Mouse (Mus musculus) right cerebral cortex, postnatal 10 days (tissue): ENCODE data around the gene Slc2a9.

Source experiments
- DNase-seq, 2 experiments: peaks; one replicate each; pipeline ENCODE4 v3.0.0; 2021; ENCODE audit warnings: low spot score in 2 of 2

The Slc2a9 gene

DNA sequence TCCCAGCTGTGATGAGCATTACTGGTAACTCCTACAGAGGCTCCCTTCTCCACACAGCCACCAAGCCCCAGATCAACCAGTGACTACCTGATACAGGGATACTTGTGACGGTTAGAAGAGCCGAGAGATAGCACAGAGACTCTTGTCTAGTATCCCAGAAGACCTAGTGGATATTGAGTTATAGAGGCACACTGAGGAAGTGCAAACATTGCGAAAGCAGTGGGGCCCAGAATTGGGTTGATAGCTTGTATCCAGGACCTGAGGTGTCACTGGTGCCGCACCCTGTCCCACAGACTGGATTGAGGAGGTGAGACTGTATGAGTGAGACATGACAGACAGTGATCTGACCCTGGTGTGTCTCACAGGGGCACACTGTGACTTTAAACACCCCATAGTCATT is at the start of gene Slc2a9:
Slc2a9 (minus strand) TSS at position 152 of the 400 bp plus-strand sequence.
- no peak for DNase-seq

DNA sequence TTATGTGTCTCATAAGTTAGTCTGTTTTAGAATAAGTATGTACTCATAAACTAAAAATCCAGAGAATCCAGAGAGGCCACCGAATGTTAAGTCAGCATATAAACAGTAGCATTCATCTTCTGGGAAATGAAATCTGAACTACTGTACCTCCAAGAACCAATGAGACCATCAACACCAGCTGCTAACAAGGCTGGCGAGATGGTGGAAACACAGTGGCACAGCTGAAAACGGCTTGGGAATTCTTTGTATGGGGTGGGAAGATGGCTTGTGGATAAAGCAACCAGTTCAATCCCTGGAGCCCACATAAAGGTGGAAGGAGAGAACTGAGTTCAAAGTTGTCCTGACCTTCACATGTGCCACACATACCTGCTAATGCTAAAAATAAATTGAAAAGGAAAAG is 49.7 kb upstream of the Slc2a9 start:
- DNase-seq = no peak

DNA sequence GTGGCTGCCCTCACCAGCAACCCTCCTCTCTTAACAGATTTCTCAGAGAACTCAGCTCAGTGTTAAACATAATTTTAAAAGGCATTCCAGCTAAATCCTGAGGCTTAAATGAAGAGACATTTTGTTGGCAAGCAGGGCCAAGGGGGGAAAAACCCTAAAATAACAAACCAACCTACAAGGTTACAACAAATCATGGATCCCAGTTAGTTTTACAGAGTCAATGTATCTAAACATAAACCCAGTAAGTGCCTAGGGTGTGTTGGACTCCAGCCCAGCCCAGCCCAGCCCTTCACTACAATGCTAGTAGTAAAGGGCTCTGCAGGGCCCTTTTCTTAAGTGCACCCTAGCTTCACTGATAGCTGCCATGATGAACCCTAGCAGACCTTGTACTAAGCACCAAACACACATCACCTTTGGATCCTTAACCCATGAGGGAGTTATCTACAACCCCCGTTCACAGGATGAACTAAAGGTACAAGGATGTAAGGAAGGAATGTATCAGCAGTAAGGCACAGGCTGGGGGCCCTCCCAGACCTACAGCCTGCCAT is 47.4 kb upstream of the Slc2a9 start:
- DNase-seq = no peak

DNA sequence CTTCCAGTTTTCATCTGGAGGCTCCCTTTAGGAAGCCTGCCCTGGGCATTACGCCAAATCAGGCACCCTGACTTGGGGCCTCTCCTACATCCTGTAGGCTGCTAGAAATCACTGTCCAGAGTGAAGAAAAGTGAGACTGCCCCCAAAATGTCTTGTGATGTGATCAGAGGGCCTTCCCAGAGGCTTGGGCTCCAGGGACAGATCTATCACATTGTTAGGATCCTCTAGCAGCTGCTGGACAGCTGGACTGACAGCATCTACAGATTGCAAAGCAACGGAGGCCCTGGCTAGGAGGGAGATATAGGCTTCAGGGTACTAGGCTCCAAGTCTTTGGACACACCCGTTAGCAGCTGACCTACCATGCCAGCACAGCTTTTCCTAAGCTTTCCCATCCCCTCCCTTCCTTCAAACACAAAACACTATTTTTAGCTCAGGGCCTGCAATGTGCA is 46.5 kb upstream of the Slc2a9 start:
- DNase-seq = no peak

DNA sequence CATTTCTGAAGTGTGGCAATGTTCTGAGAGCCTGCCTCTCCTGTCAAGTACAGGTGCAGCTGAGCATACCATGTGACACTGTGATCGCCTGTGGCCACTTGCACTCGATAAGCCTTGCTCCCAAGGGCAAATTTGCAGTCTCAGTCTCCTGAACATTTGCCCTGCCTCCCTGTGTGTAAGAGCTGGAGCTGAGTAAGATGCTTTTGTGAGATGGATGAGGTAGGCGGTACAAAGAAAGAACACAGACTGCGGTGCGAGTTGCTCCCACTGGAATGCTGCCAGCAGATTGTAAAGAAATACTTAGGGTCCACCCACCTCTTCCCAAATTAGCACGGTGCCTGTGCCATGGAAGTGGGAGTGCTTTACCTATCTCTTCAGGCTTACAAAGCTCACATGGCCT is 44.4 kb upstream of the Slc2a9 start:
- peak; percentile 85 to 89 for DNase-seq

DNA sequence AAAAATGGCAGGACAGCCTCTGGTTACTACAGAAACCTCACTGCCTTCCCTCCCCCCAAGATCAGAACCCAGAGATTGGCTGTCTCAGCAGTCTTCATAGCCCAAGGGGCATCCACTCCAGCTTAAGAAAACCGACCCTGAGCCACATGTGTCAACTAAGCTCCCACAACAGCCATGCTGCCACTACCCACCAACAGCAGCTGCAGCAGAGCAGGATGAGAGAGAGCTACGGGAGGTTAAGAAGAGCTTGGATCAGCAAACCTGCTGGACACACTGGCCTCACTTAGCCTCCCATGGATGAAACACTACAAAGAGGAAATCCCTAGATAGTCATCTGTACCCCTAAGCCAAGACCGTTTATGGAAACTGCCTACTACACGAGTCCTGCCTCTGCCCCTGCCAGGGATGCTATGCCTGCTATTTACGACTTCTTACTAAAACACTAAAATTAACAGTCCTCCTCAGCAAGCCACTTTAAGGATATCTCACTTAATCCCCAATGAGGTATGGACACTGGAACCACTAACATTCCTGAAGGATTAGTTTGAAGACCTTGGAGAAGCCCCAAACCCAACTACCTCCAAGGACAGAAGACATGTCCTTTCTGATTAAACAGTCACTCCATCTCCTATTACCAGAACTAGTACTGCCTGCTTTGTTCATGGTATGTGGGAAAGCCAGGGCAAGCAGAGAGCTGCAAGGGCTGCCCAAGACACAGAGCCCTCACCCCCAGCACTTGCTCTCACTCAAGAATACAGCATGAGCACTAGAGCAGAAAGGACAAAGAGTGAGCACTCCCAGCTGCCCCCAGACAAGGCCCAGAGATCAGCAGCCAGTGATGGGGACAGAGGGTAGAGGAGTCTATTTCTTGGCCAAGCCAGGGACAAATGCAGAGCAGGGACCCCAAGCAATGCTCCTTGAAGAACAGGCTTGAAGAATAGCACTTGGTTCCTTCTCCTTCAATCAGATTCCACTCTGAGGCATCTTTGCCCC is 41.8 kb upstream of the Slc2a9 start:
- no peak for DNase-seq

DNA sequence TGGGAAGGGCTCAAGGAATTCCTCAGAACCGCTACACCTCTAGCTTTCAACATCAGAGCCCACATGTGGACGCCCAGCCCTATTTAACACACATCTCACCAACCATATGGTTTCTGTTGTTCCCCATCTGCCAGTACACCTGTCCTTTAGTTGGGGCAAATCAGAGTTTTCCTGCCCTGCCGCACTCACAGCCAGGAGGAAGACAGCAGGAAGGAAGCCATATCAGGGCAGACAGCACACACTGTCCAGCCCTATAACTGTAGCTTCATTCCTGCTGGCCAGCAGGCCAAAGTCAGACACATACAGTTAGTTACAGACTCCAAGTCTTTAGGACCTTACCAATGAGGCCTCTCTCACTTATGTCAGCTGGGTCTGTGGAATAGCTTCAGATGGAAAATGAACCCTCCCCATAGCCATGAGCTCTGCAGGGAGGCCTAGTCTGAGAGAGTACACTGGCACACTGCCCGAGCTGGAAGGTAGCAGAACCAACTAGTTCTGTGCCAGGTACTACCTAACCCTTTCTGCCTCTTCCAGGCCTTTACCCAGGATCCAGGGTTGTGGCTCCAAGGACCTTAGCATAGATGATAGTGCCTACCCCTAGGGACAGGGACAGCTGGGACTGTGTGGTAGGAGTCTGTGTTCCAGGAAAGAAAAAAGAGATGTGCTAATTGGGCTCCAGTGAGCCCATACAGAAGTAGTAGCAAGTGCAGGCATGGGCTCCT is 40.7 kb upstream of the Slc2a9 start:
- peak in 1 of 2 experiments; percentile 61 for DNase-seq

DNA sequence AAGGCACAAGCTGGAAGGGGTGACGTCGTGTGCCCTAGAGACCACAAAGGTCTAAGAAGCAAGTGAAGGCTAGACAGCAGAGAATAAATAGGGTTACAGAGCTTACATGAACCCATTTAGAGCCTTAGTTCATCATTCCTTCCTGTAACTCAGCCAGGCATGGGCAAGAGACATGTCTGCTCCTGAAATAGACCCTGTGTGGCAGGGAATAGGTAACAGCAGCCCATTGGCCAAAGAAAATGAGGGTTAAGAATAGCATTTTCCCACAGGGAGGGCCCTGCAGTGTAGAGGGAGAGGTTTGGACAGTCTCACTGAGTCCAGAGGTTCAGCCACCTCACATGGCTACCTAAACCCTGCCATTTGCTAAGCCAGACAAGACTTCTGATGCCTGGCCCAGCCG is 38.8 kb upstream of the Slc2a9 start:
- no peak for DNase-seq

DNA sequence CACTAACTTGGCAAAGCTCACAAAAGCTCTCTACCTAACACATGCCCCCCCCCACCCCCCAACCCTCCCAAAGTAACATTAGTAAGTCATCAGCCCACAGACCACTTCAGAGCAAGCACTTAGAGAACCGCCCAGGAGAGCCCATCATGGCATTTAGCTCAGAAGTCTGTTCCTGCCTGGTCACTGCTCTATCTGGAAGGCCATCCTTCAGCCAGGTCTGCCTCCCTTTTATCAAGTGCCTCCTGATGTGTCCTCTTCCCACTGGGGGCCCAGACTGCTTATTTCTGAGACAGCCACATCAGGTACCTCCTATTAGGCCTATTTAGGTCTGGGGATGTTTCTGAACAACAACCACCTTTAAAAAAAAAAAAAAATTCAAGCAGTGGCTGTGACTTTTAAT is 38.0 kb upstream of the Slc2a9 start:
- no peak for DNase-seq

DNA sequence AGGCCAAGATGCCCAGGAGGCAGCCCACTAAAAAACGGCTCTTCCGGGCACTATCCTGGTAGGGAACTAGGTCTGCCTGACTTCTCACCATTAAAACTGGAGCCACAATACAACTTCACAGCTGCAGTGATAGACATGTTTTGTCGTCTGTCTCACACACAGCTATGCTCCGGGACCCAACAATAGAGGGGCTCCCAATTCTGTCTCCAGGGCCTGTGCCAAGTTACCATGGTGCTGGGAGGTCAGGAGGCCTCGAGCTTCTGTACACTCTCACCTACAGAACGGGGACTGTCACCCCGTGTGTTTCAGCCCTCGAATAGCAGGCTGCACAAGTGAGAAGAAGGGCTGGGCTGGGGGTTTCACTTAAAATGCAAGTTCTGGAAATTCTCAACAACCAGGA is 35.6 kb upstream of the Slc2a9 start:
- no peak for DNase-seq

DNA sequence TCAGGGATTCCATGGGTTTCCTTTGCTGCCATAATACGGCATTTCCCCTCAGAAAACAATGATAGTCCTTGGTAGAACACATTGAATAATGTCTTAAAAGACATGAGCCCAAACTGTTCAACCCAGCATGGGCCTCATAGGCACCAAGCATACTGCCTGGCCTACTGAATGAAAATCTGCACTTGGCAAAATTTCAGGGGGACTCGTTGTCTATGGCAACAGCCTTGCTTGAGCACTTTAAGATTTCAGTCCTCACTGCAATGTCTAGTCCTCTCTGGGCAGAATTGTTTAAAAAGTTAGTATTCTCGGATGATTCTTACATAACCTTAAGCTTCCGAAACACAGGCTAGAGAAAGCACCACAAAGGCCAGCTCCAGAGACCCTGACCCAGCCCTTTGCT is 34.9 kb upstream of the Slc2a9 start:
- DNase-seq = peak in 1 of 2 experiments; percentile 57

DNA sequence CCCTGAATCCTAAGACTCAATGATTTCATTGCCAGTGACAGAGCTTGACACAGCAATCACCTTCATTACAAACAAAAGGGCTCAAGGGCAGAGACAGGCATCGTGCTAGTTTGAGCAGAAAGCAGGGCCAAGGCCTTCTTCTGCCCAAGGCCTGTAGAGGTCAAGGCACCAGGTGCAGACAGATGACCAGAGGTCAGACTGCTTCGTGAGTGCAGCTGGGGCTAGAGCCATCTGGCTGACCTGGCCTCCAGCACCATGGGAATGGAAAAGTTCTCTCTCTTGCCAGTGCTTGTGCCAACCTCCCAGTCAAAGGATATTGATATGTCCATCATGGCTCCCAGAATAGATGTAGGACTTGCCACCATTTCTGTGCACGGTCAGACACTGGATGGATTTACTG is 33.9 kb upstream of the Slc2a9 start:
- DNase-seq = no peak

DNA sequence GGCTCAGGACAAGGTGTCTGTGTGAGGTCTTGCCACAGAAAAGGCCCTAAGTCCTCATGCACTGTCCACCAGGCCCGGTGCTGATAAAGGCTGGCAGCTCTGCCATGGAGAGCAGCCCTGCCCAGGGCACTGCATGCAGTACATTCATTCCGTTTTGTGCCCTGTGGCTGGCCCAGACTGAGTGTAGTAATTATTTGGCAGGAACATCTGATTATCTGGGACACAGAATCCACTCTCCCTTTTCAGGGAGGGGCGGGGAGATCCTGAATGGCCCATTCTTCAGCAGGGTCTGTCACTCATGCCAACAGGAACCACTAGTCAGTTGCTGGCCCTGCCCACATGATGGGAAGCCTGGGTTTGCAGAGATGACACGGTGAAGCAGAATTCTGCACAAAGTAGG is 29.1 kb upstream of the Slc2a9 start:
- peak; percentile 78 to 86 for DNase-seq

DNA sequence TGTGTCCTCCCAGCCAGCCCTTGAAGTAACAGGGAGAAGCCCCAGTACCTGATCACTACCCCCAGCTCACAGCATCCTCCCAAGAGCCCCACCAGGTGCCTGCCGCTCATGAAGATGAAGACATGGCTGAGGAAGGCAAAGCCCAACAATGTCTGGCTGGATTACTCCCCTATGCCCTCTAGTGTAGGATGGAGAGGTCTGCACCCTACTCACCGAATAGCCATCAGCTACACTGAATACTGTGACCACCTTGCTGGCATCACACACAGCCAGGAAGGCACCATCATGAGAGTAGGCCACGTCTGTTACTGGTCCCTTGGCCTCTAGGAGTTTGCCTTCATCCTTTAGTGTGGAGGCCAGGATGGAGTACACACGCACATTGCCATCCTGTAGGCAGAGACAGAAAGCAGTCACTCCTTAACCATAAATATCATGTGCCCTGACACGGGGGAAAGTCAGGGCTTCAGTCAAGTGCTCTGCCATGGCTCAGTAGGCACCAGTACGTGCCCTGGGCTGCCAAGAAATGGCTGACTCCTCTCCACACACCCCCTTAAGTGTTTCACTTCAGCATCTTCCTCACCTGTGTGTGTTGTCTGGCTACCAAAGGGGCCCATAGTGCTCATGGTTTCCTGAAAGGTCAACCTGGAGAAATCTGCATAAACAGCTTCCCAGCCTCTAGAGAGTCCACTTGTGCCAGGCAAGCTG is 26.9 kb upstream of the Slc2a9 start:
- DNase-seq = no peak

DNA sequence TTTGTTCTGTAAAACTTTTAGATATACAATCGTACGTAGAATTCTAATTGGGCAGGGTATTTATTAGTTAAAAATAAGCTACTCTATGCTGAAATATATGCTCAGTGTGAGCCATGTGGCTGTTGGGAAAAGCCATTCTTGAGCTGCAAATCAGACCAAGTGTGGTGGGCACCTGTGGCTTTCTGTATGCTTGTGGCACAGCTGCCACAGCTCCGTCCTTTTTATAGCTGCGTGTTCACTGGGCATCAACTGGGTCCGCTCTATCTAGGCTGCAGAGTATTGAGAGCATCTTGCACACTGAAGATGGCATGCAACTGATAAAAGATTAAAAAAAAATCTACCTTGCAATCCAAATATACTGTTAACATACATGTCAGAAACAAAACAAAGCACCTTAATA is 20.0 kb upstream of the Slc2a9 start:
- no peak for DNase-seq

DNA sequence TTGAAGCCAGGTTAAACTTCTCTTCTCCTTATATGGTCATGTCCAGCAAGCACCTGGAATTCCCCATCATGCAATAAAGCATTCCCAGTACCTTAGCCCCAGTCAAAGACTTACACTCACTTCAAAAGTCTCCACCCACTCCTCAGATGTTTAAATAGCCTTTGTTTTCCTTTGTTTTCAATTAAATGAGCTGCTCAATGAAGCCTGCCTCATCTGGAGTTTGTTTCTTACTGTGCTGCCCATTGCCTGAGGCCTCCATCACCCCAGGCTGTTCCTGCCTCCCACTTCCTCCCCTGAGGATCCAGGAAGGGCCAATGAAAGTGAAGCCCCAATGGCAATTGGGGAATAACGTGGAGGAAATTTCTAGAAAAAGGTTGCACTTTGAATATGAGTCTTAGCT is 17.9 kb upstream of the Slc2a9 start:
- DNase-seq = no peak

DNA sequence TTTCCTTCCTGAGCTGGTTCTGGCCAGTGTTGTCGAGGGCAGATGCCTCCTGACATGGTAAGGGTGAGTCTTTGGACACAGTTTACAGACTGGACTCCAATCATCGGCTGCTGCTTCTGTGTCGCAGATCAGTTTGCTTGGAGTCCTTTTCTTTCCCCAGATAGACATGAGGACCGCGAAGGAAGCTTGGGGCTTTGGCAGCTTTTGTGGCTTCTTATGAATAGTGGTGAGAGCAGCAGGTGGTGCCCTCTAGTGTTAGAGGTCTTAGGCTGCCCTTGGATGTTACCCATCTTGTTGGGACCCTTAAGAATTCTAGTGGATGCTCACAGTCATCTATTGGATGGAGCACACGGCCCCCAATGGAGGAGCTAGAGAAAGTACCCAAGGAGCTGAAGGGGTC is 13.3 kb upstream of the Slc2a9 start:
- peak; percentile 59 to 68 for DNase-seq

DNA sequence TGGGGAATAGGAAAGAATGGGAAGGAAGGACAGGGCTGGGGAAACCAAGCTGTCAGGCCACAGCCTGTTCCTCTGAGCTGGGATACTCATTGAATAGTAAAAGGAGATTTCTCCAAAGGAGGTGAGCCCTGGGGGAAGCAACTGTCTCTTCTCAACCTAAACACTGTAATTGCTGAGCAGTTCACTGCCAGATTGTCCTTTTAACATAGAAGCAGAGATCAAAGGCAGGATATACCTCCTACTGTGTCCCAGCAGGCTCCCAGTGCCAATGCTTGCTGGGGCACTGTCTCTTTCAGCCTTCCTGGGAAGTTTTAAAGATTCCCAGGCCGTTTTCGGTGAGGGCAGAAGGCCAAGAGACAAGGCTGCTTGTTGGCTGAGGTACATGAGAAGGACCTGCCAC is 10.0 kb upstream of the Slc2a9 start:
- no peak for DNase-seq

DNA sequence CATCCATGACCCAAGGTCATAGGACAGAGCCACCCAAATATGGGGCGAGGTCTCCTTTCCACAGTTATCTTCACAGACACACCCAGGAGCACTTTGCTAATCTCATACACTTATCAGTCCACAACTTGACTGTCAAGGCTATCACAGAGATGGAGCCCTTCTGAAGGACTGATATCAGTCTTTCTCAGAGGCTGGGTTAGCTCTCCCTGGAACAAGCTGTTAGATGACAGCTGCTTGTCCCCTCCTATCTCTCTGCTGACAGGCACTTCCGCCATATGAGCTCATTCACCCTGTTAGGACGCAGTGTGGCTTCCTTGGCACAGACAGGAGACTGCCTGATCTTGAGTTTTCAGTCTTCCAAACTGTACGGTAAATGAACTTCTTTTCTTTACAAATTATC is 6.6 kb upstream of the Slc2a9 start:
- DNase-seq = no peak

DNA sequence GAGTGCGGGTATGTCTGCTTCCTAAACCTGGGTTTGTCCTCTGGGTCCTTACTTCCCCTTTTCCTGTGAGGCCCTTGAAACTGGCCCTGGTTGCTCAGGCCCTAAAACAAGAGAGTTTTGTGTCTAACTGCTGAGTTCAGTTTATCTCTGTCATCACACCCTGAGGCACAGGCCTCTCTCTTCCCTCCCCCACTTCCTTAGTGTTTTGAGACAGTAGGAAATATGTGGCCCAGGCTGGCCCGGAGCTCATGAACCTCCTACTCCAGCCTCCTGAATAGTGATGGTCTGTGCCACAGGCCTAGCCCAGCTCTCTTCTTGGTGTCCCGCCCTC is 2.5 kb upstream of the Slc2a9 start:
- DNase-seq = peak in 1 of 2 experiments; percentile 40

DNA sequence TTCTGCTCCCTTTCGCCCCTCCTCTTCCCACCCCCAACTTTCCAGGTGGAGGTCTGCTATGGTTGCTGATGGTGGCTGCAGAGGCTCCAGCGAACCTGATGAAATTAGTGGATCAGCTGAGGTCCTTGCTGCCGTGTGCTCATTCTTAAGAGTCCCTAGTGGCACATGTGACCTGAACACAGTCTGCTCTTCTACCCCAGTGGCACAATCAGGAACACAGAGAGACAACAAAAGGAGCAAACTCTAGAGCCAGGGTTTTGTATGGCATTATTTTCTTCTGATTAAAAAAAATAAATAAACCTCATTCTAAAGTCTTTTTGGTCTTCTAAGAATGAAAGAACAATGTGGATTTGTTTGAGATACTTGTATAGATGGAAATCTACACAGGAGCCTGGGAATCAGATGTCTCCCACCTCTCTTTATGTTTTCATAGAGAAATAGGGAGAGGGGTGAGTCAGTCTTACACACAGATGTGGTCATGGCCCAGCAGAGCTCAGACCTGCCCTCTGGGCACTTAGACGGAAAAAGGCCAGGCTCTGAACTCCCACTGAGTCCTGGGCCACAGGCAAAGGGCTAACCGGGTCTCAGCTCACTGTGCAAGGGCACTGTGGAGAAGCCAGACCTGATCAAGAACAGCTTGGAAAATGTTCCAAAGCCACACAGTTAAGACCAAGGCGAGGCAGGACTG is 1.9 kb upstream of the Slc2a9 start:
- DNase-seq = no peak

DNA sequence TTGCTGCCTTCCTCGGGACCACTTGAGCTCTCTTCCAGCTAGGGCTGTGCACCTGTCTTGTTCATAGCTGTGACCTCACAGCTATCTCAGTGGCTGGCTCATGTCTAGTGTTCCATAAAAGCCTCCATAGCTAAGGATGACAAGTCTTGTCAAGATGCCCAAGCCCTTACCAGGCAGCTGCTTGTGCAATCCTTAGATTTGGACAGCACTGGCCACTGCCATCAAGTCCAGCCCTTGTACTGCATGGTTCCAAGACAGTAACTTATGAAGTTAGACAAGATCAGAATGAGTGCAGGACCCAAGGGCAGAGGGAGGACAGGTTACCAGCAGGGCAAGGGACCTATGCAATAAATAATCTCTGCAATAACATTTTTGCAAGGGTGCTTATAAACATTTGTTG is 1.2 kb upstream of the Slc2a9 start:
- no peak for DNase-seq
